In genomic region chr1:93634481-93634891, GRCm38 (mm10) we compare ENCODE assay signal across 8 mouse cellular contexts. TPM values are rescaled to one million over a fixed set of nuclear protein-coding genes. Genes with fewer than 3 reads are reported as not detected.
DNase-seq lines count a peak whose midpoint lies in the region; ATAC-seq and TF ChIP-seq lines count a peak whose summit lies in the region.

No protein-coding gene starts in this region.

- DNase-seq in cerebellum, adult 2 months, result peak; percentile 30
- DNase-seq in embryo, embryonic 9.5 days (ENCODE audit: extremely low spot score), result peak; percentile 28
- peak; percentile 70 to 80 for DNase-seq in heart, adult 9 months (ENCODE audit: low spot score in 2 of 2)
- peak; percentile 63 for DNase-seq in kidney, adult 9 months
- peak; percentile 4 for DNase-seq in thymus, postnatal 0 days (ENCODE audit: low spot score)

- no peaks in the 10 kb centered on the region for H3K9me3 ChIP-seq in limb, embryonic 13.5 days
- no peaks in the 10 kb centered on the region for H3K9me3 ChIP-seq in midbrain, embryonic 15.5 days

- TF ChIP-seq CTCF in cerebellum, adult 2 months (IDR thresholded peaks at IDR 0.05; ENCODE audit: borderline replicate concordance, insufficient read depth, low read depth, low read length), result no peak

- peak overlapping the region; percentile 93 for H3K9ac ChIP-seq in limb, embryonic 13.5 days
- peak overlapping the region; percentile 97 for H3K9ac ChIP-seq in midbrain, embryonic 15.5 days

- H3K27ac ChIP-seq in cerebellum, adult 2 months (ENCODE audit: insufficient read depth, low read length), result peak overlapping the region; percentile 26
- H3K27ac ChIP-seq in limb, embryonic 13.5 days, result peak overlapping the region; percentile 90; the same call in 1 of the 2 replicates
- peak overlapping the region; percentile 89 for H3K27ac ChIP-seq in midbrain, embryonic 15.5 days

- no peaks in the 10 kb centered on the region for H3K27me3 ChIP-seq in cerebellum, adult 2 months (ENCODE audit: control insufficient read depth, insufficient read depth, low read length)
- H3K27me3 ChIP-seq in limb, embryonic 13.5 days, result no peaks in the 10 kb centered on the region
- H3K27me3 ChIP-seq in midbrain, embryonic 15.5 days (replicated peaks), result no peaks in the 10 kb centered on the region

- no peak for TF ChIP-seq POLR2A in cerebellum, adult 2 months (IDR thresholded peaks at IDR 0.05; ENCODE audit: borderline replicate concordance, insufficient read depth, low read length)

- H3K36me3 ChIP-seq in limb, embryonic 13.5 days, result peaks cover 27% of the 10 kb centered on the region
- H3K36me3 ChIP-seq in midbrain, embryonic 15.5 days (replicated peaks), result no peaks in the 10 kb centered on the region

- no peak for ATAC-seq in cerebellum, adult (ENCODE audit: insufficient number of reproducible peaks, low FRiP score, low TSS enrichment)
- no peak for ATAC-seq in limb, embryonic 13.5 days (ENCODE audit: low FRiP score, low read depth)
- no peak for ATAC-seq in midbrain, embryonic 15.5 days (replicated peaks)

- H3K4me1 ChIP-seq in cerebellum, adult 2 months (ENCODE audit: control insufficient read depth, insufficient read depth, low read length), result peaks cover 6% of the 10 kb centered on the region; the same call in 1 of the 2 replicates
- H3K4me1 ChIP-seq in limb, embryonic 13.5 days, result peaks cover 21% of the 10 kb centered on the region
- H3K4me1 ChIP-seq in midbrain, embryonic 15.5 days, result peaks cover 27% of the 10 kb centered on the region

- 1% methylated on average over 6 of the region's 6 CpGs for WGBS in cerebellum, adult 2 months
- WGBS in limb, embryonic 13.5 days, result 5% methylated on average over 6 of the region's 6 CpGs
- 5% methylated on average over 6 of the region's 6 CpGs for WGBS in midbrain, embryonic 15.5 days

- H3K4me2 ChIP-seq in limb, embryonic 13.5 days (replicated peaks), result peak overlapping the region; percentile 94
- peak overlapping the region; percentile 72 for H3K4me2 ChIP-seq in midbrain, embryonic 15.5 days

- peak overlapping the region; percentile 54 for H3K4me3 ChIP-seq in cerebellum, adult 2 months (replicated peaks; ENCODE audit: insufficient read depth, low read depth, low read length)
- peak overlapping the region; percentile 98 for H3K4me3 ChIP-seq in limb, embryonic 13.5 days
- H3K4me3 ChIP-seq in midbrain, embryonic 15.5 days, result peak overlapping the region; percentile 89

RNA-seq across cellular contexts. Expression of gene Stk25, which starts 24.0 kb away (rescaled TPM):
- polyA plus RNA-seq in cerebellum, adult 2 months (2012; rRNA removed), result 291 and 305 TPM in 2 replicates
- polyA plus RNA-seq in limb, embryonic 13.5 days (2015; fragmentation: Nextera tagmentation; extraction: Ambion mirVana), result 200 and 212 TPM in 2 replicates
- 353 and 388 TPM in 2 replicates for polyA plus RNA-seq in midbrain, embryonic 15.5 days (2015; fragmentation: Nextera tagmentation; extraction: Ambion mirVana)
- 79.1 and 82.9 TPM in 2 replicates for polyA plus RNA-seq in thymus, postnatal 0 days (2015; fragmentation: Nextera tagmentation; extraction: Ambion mirVana)

RNA-seq across cellular contexts. Expression of gene Bok, which starts 51.0 kb away (rescaled TPM):
- 20.6 and 21.2 TPM in 2 replicates for polyA plus RNA-seq in cerebellum, adult 2 months (2012; rRNA removed)
- polyA plus RNA-seq in limb, embryonic 13.5 days (2015; fragmentation: Nextera tagmentation; extraction: Ambion mirVana), result 25.5 and 26.5 TPM in 2 replicates
- polyA plus RNA-seq in midbrain, embryonic 15.5 days (2015; fragmentation: Nextera tagmentation; extraction: Ambion mirVana), result 104 TPM in 2 replicates
- 32.3 and 39.8 TPM in 2 replicates for polyA plus RNA-seq in thymus, postnatal 0 days (2015; fragmentation: Nextera tagmentation; extraction: Ambion mirVana)

Comparison
In these comparisons a context has a peak if more than half of its experiments do, and no peak if none do; other contexts are left out.
1. DNase-seq: peak in every context shown above with its lines; median percentile 75 in heart, adult 9 months; 63 in kidney, adult 9 months; 30 in cerebellum, adult 2 months; 28 in embryo, embryonic 9.5 days; 4 in thymus, postnatal 0 days.
2. H3K27ac ChIP-seq: peak in every context shown above with its lines; median percentile 90 in limb, embryonic 13.5 days; 89 in midbrain, embryonic 15.5 days; 26 in cerebellum, adult 2 months.